Mouse (Mus musculus) stomach, embryonic 16.5 days (tissue): ENCODE data around the gene Prss41. TPM values are rescaled to one million over a fixed set of nuclear protein-coding genes. Genes with fewer than 3 reads are reported as not detected.
A peak's percentile ranks its signal among the peaks of the same experiment; 100 is the strongest.

Experiments
- ATAC-seq: fragments of 200-750 bp; cut with Nextera tagmentation; 2 replicates; pipeline ENCODE4 v1.8.0; 2017; ENCODE audit warnings: moderate number of reproducible peaks, moderate TSS enrichment; ENCODE audit not compliant: insufficient read depth, low FRiP score
- H3K27ac ChIP-seq: fragments of 300-500 bp; sonication (generic); 2 replicates; pipeline ENCODE4 v1.5.1; 2014; ENCODE audit warnings: low read length
- H3K27me3 ChIP-seq: fragments of 300-500 bp; sonication (generic); 2 replicates; pipeline ENCODE4 v1.6.1; 2014; ENCODE audit warnings: low read length, control low read depth, mixed read lengths; ENCODE audit not compliant: control insufficient read depth, insufficient read depth
- H3K36me3 ChIP-seq: fragments of 300-500 bp; sonication (generic); 2 replicates; pipeline ENCODE4 v1.6.1; 2014; ENCODE audit warnings: low read length; ENCODE audit not compliant: control insufficient read depth, insufficient read depth
- H3K4me1 ChIP-seq: fragments of 300-500 bp; sonication (generic); 2 replicates; pipeline ENCODE4 v1.6.1; 2014; ENCODE audit warnings: low read length, control low read depth, mixed read lengths; ENCODE audit not compliant: control insufficient read depth, insufficient read depth
- H3K4me2 ChIP-seq: fragments of 300-500 bp; sonication (generic); 2 replicates; pipeline ENCODE4 v1.6.1; 2014; ENCODE audit warnings: low read depth, low read length, mixed read lengths
- H3K4me3 ChIP-seq: fragments of 300-500 bp; sonication (generic); replicated peaks from 2 replicates; pipeline ENCODE4 v1.5.1; 2014; ENCODE audit warnings: mild to moderate bottlenecking, low read length
- H3K9ac ChIP-seq: fragments of 300-500 bp; sonication (generic); 2 replicates; pipeline ENCODE4 v1.6.1; 2014; ENCODE audit warnings: low read length
- H3K9me3 ChIP-seq: fragments of 300-500 bp; sonication (generic); replicated peaks from 2 replicates; pipeline ENCODE4 v1.6.1; 2016; ENCODE audit warnings: low read length, control low read depth; ENCODE audit not compliant: control insufficient read depth
- WGBS: fragments of 180-500 bp; shearing (Covaris S2); extraction: QIAGEN DNeasy Blood & Tissue Kit; methylation state at CpG from one replicate; pipeline ENCODE4 v1.1.7; 2014; 5-methylcytosine and 5-hydroxymethylcytosine counted together
- polyA plus RNA-seq: library from polyadenylated mRNA; unstranded; fragments of >200 nt; fragmentation: Nextera tagmentation; extraction: Ambion mirVana; gene quantifications from 2 replicates; pipeline ENCODE4 v1.2.1, GENCODE M21; 2015

Prss41 gene
- polyA plus RNA-seq, 1 experiment from 2014 or later, result 2.6 TPM

DNA sequence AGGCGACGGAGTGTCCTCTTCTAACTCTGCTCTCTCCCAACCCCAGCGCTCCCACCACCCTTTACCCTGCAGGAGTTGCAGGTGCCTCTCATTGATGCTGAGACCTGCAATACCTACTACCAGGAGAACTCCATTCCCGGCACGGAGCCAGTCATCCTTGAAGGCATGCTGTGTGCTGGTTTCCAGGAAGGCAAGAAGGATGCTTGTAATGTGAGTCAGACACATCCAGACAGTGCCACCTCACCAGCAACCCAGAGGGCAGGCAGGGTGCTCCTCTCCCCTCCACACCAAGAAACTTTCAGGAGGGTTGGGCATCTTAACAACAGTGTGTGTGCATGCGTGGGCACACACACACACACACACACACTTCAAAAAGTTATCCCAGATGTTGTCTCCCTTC, 13.2 kb upstream of the Prss41 start:
- 87% methylated on average over 6 of the region's 6 CpGs for WGBS

DNA sequence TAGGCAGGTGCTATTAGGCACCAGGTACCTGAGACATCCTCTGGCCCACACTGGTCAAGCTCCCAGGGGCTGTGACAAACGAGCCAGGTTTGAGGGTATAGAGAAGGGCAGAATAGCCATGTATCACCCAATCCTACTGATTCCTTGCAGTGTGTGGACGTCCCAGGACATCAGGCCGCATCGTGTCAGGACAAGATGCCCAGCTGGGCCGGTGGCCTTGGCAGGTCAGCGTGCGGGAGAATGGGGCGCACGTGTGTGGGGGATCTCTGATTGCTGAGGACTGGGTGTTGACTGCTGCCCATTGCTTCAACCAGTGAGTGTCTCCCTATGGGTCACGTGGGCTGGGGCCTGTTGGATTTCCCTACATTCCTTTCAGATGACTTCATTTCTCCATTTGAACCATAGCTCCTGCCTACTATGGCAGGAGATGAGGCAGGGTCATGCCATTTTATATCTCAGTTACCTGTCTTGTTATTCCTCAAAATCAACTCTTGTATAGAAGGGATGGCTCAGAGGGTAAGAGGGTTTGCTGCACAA, 10.3 kb upstream of the Prss41 start:
- Histone ChIP-seq H3K4me2 (no peak overlapping the region), H3K4me1 (peaks cover 2% of the 10 kb centered on the region; the same call in 1 of the 2 replicates), H3K36me3 (no peaks in the 10 kb centered on the region), H3K9me3 (no peaks in the 10 kb centered on the region), H3K27ac (no peak overlapping the region), H3K27me3 (no peaks in the 10 kb centered on the region), H3K4me3 (no peak overlapping the region), H3K9ac (no peak overlapping the region)
- ATAC-seq, result no peak
- WGBS, result 88% methylated on average over 10 of the region's 10 CpGs

More for the DNA sequence above, 13.2 kb upstream of the Prss41 start:
- Histone ChIP-seq H3K27ac (no peak overlapping the region), H3K4me2 (no peak overlapping the region), H3K4me1 (peaks cover 2% of the 10 kb centered on the region; the same call in 1 of the 2 replicates), H3K4me3 (no peak overlapping the region), H3K9ac (no peak overlapping the region), H3K9me3 (no peaks in the 10 kb centered on the region), H3K36me3 (no peaks in the 10 kb centered on the region), H3K27me3 (no peaks in the 10 kb centered on the region)
- ATAC-seq, result no peak

DNA sequence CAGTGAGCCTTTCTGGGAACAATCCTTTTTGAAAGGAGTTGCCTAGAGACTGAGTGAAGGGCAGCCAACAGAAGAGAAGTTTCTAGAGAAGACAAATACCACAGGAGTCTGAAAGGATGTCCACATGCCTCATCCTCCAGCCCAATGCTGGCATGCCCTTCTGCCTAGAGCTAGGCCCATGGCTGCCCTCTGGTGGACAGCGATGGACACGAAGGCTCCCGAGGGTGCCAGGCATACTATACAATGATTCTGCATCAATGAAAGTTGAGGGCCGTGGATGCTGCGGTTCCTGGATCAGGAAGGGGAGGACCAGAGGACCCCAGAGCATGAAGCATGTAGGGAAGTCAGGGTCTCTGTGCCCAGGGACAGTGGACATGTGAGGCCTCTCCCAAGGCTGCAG, 9.3 kb upstream of the Prss41 start:
- H3K9me3 ChIP-seq, result no peaks in the 10 kb centered on the region
- H3K36me3 ChIP-seq, result no peaks in the 10 kb centered on the region
- H3K27ac ChIP-seq, result no peak overlapping the region; the same call in 1 of the 2 replicates
- no peaks in the 10 kb centered on the region for H3K27me3 ChIP-seq
- 0 out of 2 replicates have a peak, but pooled peaks have one; percentile 30 for ATAC-seq
- no peak overlapping the region for H3K4me3 ChIP-seq
- 38% methylated on average over 5 of the region's 5 CpGs for WGBS
- H3K4me1 ChIP-seq, result no peaks in the 10 kb centered on the region
- no peak overlapping the region for H3K9ac ChIP-seq
- no peak overlapping the region for H3K4me2 ChIP-seq

GRCm38 (mm10) chr17:23850853-23851749, 7.1 kb upstream of the Prss41 start:
- ATAC-seq, result no peak; the same call in 1 of the 2 replicates
- H3K36me3 ChIP-seq, result no peaks in the 10 kb centered on the region
- H3K9ac ChIP-seq, result no peak overlapping the region
- no peak overlapping the region for H3K27ac ChIP-seq
- no peaks in the 10 kb centered on the region for H3K4me1 ChIP-seq
- no peak overlapping the region for H3K4me2 ChIP-seq
- H3K9me3 ChIP-seq, result no peaks in the 10 kb centered on the region
- no peaks in the 10 kb centered on the region for H3K27me3 ChIP-seq
- WGBS, result 52% methylated on average over 18 of the region's 19 CpGs
- H3K4me3 ChIP-seq, result no peak overlapping the region

- H3K27me3 ChIP-seq, result no peaks in the 10 kb centered on the region
- no peak overlapping the region for H3K4me3 ChIP-seq
- no peak overlapping the region for H3K27ac ChIP-seq
- ATAC-seq, result no peak
- no peak overlapping the region for H3K4me2 ChIP-seq
- WGBS, result 68% methylated on average over 2 of the region's 2 CpGs
- no peaks in the 10 kb centered on the region for H3K4me1 ChIP-seq
- H3K9me3 ChIP-seq, result no peaks in the 10 kb centered on the region
- H3K36me3 ChIP-seq, result no peaks in the 10 kb centered on the region
- no peak overlapping the region for H3K9ac ChIP-seq
Measured at GRCm38 (mm10) chr17:23850028-23850427, 6.1 kb upstream of the Prss41 start.

DNA sequence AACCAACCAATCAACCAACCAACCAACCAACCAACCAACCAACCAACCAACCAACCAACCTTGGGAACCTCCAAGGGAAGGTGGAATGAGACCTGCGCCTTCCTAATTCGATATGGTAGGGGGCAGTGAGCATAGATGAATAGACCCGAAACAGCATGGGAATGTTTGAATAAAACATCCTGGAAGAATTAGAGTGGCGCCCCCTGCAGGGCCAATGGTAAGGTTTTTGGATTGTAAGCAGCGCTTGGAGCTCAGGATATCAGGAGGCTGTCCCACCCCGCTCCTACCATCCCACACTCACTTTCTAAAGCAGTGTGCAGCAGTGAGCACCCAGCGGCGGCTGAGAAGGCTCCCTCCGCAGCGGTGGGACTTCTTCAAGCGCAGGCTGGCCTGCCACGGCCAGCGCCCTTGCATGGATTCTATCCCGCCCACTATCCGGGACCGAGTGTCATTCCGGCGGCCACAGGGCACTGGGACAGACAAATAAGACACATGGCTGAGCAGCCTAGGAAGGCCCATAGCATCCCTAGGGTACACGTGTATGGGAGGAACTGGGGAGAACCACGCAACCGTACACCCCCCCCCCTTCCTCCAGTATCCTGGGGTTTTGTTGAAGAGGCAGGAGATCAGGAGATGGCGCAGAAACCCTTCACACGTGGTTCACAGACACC, 696 bp downstream of the Prss41 start:
- no peak overlapping the region for H3K4me2 ChIP-seq
- no peak overlapping the region for H3K27ac ChIP-seq
- H3K9me3 ChIP-seq, result no peaks in the 10 kb centered on the region
- no peak overlapping the region for H3K4me3 ChIP-seq
- no peak overlapping the region for H3K9ac ChIP-seq
- H3K36me3 ChIP-seq, result no peaks in the 10 kb centered on the region
- no peak for ATAC-seq
- WGBS, result 50% methylated on average over 23 of the region's 23 CpGs
- H3K4me1 ChIP-seq, result no peaks in the 10 kb centered on the region
- H3K27me3 ChIP-seq, result no peaks in the 10 kb centered on the region

- H3K9me3 ChIP-seq, result no peaks in the 10 kb centered on the region
- H3K4me1 ChIP-seq, result no peaks in the 10 kb centered on the region
- no peak overlapping the region for H3K4me3 ChIP-seq
- H3K27ac ChIP-seq, result peak overlapping the region; percentile 40
- 0 out of 2 replicates have a peak, but pooled peaks have one; percentile 4 for ATAC-seq
- H3K4me2 ChIP-seq, result no peak overlapping the region
- WGBS, result 32% methylated on average over 4 of the region's 4 CpGs
- no peaks in the 10 kb centered on the region for H3K27me3 ChIP-seq
- H3K36me3 ChIP-seq, result no peaks in the 10 kb centered on the region
- H3K9ac ChIP-seq, result no peak overlapping the region
Measured at GRCm38 (mm10) chr17:23841145-23841544, 2.8 kb downstream of the Prss41 start.

DNA sequence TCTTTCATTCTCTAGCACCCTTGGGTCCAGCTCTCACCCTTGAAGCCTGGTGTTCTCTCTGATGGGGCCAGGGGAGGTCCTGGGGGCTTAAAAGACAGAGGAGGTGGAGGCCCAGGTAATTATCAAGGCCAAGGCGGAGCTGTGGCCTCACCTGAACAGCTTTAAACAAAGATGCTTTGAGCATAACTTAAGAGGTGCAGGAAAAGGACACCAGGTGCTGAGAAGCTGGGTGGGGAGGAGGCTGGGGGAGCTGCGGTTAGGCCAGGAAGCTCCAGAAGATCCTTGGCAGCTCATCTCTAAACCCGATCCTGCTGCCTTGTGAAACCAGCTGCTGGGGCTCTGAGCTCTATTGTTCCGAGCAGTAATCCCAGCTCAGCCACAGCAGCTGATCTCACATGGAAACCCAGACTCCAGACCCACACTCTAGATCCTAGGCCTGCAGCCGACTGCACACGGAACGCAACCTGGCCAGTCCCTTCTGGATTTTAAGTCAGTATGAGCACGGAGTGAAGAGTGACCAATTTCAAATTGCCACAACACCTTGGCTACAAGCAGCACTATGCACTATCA, 7.9 kb downstream of the Prss41 start, which contains the start of gene Prss33:
Gene Prss33, minus strand, starts transcription at position 51 of the 570 bp plus-strand sequence.
- ATAC-seq, result no peak
- Histone ChIP-seq H3K9ac (no peak within 1 kb of the TSS), H3K27ac (no peak within 1 kb of the TSS), H3K4me2 (no peak within 1 kb of the TSS), H3K4me1 (no peaks in the 10 kb centered on the region), H3K27me3 (peaks cover 7% of the 10 kb centered on the region), H3K36me3 (no peaks in the 10 kb centered on the region), H3K4me3 (no peak within 1 kb of the TSS), H3K9me3 (no peaks in the 10 kb centered on the region)
- WGBS, result 56% methylated on average over 8 of the region's 8 CpGs
